Mouse (Mus musculus) bone marrow, adult 2 months (tissue): Measurements from ENCODE around the gene 2010003K11Rik.

Source experiments
- CTCF ChIP-seq: fragments of 200-500 bp; IDR thresholded peaks from 2 replicates; pipeline ENCODE4 v1.5.1; 2011; ENCODE audit warnings: low read length, control low read depth; ENCODE audit not compliant: control insufficient read depth, insufficient read depth
- POLR2A ChIP-seq: fragments of 200-500 bp; IDR thresholded peaks from 2 replicates; pipeline ENCODE4 v1.6.1; 2011; ENCODE audit warnings: low read depth, mild to moderate bottlenecking, control low read depth, low read length, borderline replicate concordance; ENCODE audit not compliant: control insufficient read depth

DNA sequence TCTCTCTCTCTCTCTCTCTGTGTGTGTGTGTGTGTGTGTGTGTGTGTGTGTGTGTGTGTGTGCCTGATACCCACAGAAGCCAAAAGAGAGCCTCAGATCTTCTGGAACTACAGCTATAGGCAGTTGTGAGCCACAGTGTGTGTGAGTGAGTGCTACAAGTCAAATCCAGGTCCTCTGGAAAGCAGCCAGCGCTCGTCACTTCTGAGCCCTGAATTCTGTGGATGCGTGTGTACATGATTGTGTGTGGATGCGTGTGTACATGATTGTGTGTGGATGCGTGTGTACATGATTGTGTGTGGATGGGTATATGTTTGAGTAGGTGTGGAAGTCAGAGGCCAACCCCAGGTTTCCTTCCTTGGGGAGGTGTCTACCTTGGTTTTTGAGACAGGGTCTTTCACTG, 24.8 kb downstream of the 2010003K11Rik start:
- no peak for TF ChIP-seq CTCF
- no peak for TF ChIP-seq POLR2A
